Mouse (Mus musculus): Measurements from ENCODE around the gene Lpin2. TPM values are rescaled to one million over a fixed set of nuclear protein-coding genes. Genes with fewer than 3 reads are reported as not detected.

The Lpin2 gene
- polyA plus RNA-seq, 1 experiment from 2014 or later: 45.6 TPM

DNA sequence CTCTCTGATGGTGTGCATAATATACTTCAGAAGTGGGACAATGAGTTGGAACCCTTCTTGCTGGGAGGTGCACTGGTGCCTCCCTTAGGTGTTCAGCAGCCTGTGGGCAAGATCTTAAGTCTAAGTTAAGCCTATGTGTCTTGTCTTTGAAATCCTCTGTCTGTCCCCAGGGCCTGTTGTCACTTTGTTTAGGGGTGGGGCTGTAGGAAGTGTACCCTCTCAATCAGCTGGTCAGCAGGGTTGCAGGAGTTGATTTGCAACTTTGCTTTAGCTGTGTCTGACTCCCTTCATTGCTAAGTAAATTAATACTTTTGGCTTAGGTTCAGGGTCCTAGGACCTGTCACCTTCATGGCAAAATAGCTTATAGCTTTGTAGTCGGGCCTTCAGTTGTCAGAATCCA, 3.0 kb downstream of the Lpin2 start:
- Histone ChIP-seq H3K4me1 (replicated peaks; ENCODE audit: insufficient read depth, low read length) (peaks cover 28% of the 10 kb centered on the region; the same call in 1 of the 2 replicates), H3K9me3 (replicated peaks; ENCODE audit: low read length) (no peaks in the 10 kb centered on the region), H3K4me2 (ENCODE audit: low read length) (peak overlapping the region; percentile 90), H3K27ac (peak overlapping the region; percentile 94), H3K27me3 (ENCODE audit: insufficient read depth, low read length) (no peaks in the 10 kb centered on the region), H3K9ac (ENCODE audit: low read depth, low read length) (no peak overlapping the region), H3K4me3 (replicated peaks; ENCODE audit: low read depth, low read length) (peak overlapping the region; percentile 94), H3K36me3 (ENCODE audit: insufficient read depth, low read length) (no peaks in the 10 kb centered on the region)
- DNase-seq (ENCODE audit: low spot score) (no peak), ATAC-seq (replicated peaks; ENCODE audit: low FRiP score, low read depth) (no peak)
- 18% methylated on average over 1 of the region's 1 CpGs for WGBS
- no peak for TF ChIP-seq CTCF (IDR thresholded peaks at IDR 0.05; ENCODE audit: low read depth)

DNA sequence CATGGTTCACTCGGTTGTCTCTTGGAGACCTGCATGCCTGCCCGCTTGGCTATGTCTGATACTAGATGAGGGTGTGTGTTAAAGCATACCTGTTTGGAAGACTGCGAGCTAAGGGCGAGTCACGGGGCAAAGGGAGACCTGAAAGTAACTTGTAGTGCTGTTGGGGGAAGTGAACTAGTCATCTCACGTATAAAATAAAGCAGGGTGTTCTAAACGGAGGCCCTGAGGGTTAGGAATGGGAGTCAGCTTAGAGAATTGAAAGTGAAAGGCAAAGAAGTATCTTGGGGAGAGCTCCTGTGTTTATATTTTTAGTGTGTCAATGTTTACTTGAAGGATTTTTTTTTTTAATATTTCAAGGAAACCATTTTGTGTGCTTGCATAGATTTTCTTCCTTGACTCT, 8.2 kb downstream of the Lpin2 start:
- no peak overlapping the region for H3K4me3 ChIP-seq (replicated peaks; ENCODE audit: low read depth, low read length)
- no peak overlapping the region for H3K4me2 ChIP-seq (ENCODE audit: low read length)
- TF ChIP-seq CTCF (IDR thresholded peaks at IDR 0.05; ENCODE audit: low read depth): no peak
- WGBS: 79% methylated on average over 7 of the region's 7 CpGs
- H3K4me1 ChIP-seq (replicated peaks; ENCODE audit: insufficient read depth, low read length): peaks cover 19% of the 10 kb centered on the region
- H3K9me3 ChIP-seq (replicated peaks; ENCODE audit: low read length): no peaks in the 10 kb centered on the region
- no peaks in the 10 kb centered on the region for H3K27me3 ChIP-seq (ENCODE audit: insufficient read depth, low read length)
- no peak for ATAC-seq (replicated peaks; ENCODE audit: low FRiP score, low read depth)
- H3K9ac ChIP-seq (ENCODE audit: low read depth, low read length): no peak overlapping the region
- no peaks in the 10 kb centered on the region for H3K36me3 ChIP-seq (ENCODE audit: insufficient read depth, low read length)
- DNase-seq (ENCODE audit: low spot score): no peak
- no peak overlapping the region for H3K27ac ChIP-seq

DNA sequence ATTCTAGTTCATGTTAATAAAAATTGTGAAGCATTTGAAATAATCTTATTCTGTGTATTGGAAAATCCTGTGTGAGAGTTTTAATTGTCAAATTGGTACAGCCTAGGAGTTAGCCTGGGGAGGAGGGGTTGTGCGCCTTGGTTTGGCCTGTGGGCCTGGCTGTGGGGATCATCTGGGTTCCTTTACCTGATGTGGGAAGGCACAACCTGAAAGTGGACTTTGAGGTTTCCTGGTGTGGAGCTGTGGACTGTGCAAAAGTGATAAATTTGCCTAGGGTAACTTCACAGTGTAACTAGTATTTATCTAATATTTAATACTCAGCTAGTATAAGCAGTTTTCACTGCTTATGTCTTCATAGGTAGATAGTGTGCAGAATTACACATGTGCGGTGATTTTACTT, 8.7 kb downstream of the Lpin2 start:
- no peak for DNase-seq (ENCODE audit: low spot score)

DNA sequence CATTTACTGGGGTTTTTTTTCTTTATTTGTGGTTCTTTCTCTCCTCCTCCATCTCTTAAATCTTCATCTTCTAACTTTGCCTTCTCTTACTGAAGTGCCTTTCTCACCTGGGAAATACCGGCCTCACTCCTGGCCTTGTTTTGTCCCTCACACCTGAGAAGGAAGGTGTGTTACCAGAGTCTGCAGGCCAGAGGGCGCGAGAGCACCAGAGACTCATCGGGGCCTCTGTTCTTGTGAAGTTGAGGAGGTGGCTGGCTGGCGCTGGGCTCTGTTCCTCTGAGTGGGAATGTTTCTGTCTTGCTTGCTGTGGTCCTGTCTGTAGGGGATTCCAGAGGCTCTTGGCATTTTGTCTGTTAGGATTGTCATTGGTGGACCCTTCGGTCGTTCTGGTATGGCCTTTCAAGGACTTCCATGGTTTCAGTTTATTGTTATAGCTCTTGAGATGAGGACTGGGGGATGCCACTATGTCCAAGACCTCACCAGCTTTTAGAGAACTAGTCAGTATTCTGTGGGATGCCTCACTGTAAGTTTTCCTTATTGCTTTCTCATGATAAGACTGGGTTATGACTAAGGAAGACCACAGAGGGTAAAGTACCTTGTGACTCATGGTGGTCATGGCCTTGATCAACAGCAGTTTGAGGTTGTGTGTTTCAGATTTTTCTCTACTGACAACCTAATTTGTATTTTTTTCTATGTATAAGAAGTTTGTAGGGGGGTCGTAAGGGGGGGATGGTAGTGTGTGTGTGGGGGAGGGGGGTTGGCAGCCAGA, 9.5 kb downstream of the Lpin2 start:
- no peak for TF ChIP-seq CTCF (IDR thresholded peaks at IDR 0.05; ENCODE audit: low read depth)
- Histone ChIP-seq H3K9me3 (replicated peaks; ENCODE audit: low read length) (no peaks in the 10 kb centered on the region), H3K36me3 (ENCODE audit: insufficient read depth, low read length) (no peaks in the 10 kb centered on the region), H3K9ac (ENCODE audit: low read depth, low read length) (no peak overlapping the region), H3K4me3 (replicated peaks; ENCODE audit: low read depth, low read length) (no peak overlapping the region), H3K27ac (no peak overlapping the region), H3K4me2 (ENCODE audit: low read length) (no peak overlapping the region), H3K4me1 (replicated peaks; ENCODE audit: insufficient read depth, low read length) (peaks cover 21% of the 10 kb centered on the region), H3K27me3 (ENCODE audit: insufficient read depth, low read length) (no peaks in the 10 kb centered on the region)
- no peak for DNase-seq (ENCODE audit: low spot score)
- 82% methylated on average over 8 of the region's 8 CpGs for WGBS
- no peak for ATAC-seq (replicated peaks; ENCODE audit: low FRiP score, low read depth)

More for the DNA sequence above, 8.7 kb downstream of the Lpin2 start:
- H3K9ac ChIP-seq (ENCODE audit: low read depth, low read length): no peak overlapping the region
- H3K36me3 ChIP-seq (ENCODE audit: insufficient read depth, low read length): no peaks in the 10 kb centered on the region
- H3K9me3 ChIP-seq (replicated peaks; ENCODE audit: low read length): no peaks in the 10 kb centered on the region
- 87% methylated on average over 2 of the region's 2 CpGs for WGBS
- no peak overlapping the region for H3K27ac ChIP-seq
- H3K4me1 ChIP-seq (replicated peaks; ENCODE audit: insufficient read depth, low read length): peaks cover 21% of the 10 kb centered on the region
- H3K27me3 ChIP-seq (ENCODE audit: insufficient read depth, low read length): no peaks in the 10 kb centered on the region
- no peak overlapping the region for H3K4me2 ChIP-seq (ENCODE audit: low read length)
- no peak for TF ChIP-seq CTCF (IDR thresholded peaks at IDR 0.05; ENCODE audit: low read depth)
- no peak overlapping the region for H3K4me3 ChIP-seq (replicated peaks; ENCODE audit: low read depth, low read length)
- no peak for ATAC-seq (replicated peaks; ENCODE audit: low FRiP score, low read depth)

DNA sequence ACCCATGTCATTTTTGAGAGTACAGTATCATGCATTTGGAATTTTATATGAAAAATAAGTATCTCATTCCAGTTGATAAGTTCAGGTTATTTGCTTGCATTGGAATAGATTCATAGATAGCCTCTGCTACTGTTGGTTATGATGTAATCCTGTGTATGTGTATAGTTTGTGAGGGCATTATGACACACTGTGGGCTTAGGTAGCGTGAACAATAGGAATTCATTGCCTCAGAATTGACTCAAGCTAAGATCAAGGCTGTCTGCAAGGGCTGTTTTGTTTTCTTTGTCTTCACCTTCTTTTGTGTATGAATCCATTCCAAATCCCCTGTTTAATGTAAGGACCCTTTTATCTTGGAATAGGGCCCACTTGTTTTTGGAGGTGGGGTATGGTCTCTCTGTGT, 10.7 kb downstream of the Lpin2 start:
- Histone ChIP-seq H3K27ac (no peak overlapping the region; the same call in 1 of the 2 replicates), H3K4me3 (replicated peaks; ENCODE audit: low read depth, low read length) (no peak overlapping the region), H3K9ac (ENCODE audit: low read depth, low read length) (no peak overlapping the region), H3K36me3 (ENCODE audit: insufficient read depth, low read length) (no peaks in the 10 kb centered on the region), H3K27me3 (ENCODE audit: insufficient read depth, low read length) (no peaks in the 10 kb centered on the region), H3K4me2 (ENCODE audit: low read length) (no peak overlapping the region), H3K9me3 (replicated peaks; ENCODE audit: low read length) (no peaks in the 10 kb centered on the region), H3K4me1 (replicated peaks; ENCODE audit: insufficient read depth, low read length) (peaks cover 18% of the 10 kb centered on the region)
- 89% methylated on average over 1 of the region's 1 CpGs for WGBS
- DNase-seq (ENCODE audit: low spot score) (no peak), ATAC-seq (replicated peaks; ENCODE audit: low FRiP score, low read depth) (no peak)
- no peak for TF ChIP-seq CTCF (IDR thresholded peaks at IDR 0.05; ENCODE audit: low read depth)

DNA sequence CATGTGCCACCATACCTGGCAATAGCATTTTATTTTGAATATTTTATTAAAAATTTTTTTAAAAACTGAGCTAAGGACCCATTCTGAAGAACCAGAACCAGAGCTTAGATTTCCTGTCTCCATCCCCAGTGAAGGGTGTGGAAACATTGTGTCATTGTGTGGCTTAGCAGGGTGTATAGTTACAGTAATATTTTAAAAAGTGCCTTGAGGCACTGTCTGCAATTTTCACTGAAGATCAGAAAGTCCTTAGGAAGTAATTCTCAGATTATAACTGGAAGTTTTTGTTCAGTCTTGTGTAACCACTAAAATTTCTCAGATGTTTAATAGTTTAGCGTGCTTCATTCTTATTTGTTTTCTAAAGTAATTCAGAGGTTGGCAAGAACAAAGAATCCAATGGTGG, 11.1 kb downstream of the Lpin2 start:
- TF ChIP-seq CTCF (IDR thresholded peaks at IDR 0.05; ENCODE audit: low read depth): no peak
- Histone ChIP-seq H3K36me3 (ENCODE audit: insufficient read depth, low read length) (no peaks in the 10 kb centered on the region), H3K4me3 (replicated peaks; ENCODE audit: low read depth, low read length) (no peak overlapping the region), H3K9me3 (replicated peaks; ENCODE audit: low read length) (no peaks in the 10 kb centered on the region), H3K27ac (peak overlapping the region; percentile 21; the same call in 1 of the 2 replicates), H3K4me2 (ENCODE audit: low read length) (no peak overlapping the region), H3K4me1 (replicated peaks; ENCODE audit: insufficient read depth, low read length) (peaks cover 18% of the 10 kb centered on the region), H3K9ac (ENCODE audit: low read depth, low read length) (no peak overlapping the region), H3K27me3 (ENCODE audit: insufficient read depth, low read length) (no peaks in the 10 kb centered on the region)
- no peak for ATAC-seq (replicated peaks; ENCODE audit: low FRiP score, low read depth)
- WGBS: 60% methylated on average over 1 of the region's 1 CpGs
- DNase-seq (ENCODE audit: low spot score): no peak
